Mouse (Mus musculus): Measurements from ENCODE around the gene Lmf1.

DNA sequence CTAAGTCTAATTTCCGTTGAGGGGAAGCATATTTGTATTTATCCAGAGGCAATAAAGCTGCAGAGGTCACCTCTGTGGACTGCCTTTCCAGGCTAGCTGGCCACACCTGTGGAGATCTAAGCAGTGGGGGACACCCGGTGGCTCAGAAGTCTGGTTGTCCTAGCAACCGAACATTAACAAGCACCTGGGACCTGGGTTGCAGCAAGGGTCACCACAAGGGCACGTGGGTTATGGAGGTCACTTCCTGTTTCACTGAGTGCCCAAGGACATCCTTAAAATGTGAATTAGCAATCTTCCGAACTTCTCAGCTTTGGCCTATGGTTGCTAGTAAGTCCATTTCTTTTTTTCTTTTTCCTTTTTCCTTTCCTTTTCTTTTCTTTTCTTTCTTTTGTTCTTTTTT is 25.3 kb downstream of the Lmf1 start:
- TF ChIP-seq POLR2A (IDR thresholded peaks at IDR 0.05; ENCODE audit: borderline replicate concordance, control insufficient read depth, low read depth, low read length) (no peak), CTCF (IDR thresholded peaks at IDR 0.05; ENCODE audit: control insufficient read depth, insufficient read depth, low read length) (no peak)

Measured in bone marrow, adult 2 months (tissue).